Mouse (Mus musculus) thymus, adult 2 months (tissue): ENCODE measurements around the gene Ifit3b. TPM values are rescaled to one million over a fixed set of nuclear protein-coding genes. Genes with fewer than 3 reads are reported as not detected.

Experiments
- DNase-seq: peaks from one replicate; pipeline ENCODE4 v3.0.0; 2021
- H3K27ac ChIP-seq: fragments of 200-500 bp; 2 replicates; pipeline ENCODE4 v1.5.1; 2012; ENCODE audit warnings: low read length, control low read depth; ENCODE audit not compliant: control insufficient read depth, insufficient read depth
- H3K27me3 ChIP-seq: fragments of 200-500 bp; 2 replicates; pipeline ENCODE4 v1.6.1; 2012; ENCODE audit warnings: mild to moderate bottlenecking, low read length, moderate library complexity, mixed read lengths; ENCODE audit not compliant: control insufficient read depth, insufficient read depth
- H3K36me3 ChIP-seq: fragments of 200-500 bp; 2 replicates; pipeline ENCODE4 v1.6.1; 2012; ENCODE audit warnings: mild to moderate bottlenecking, low read length, moderate library complexity; ENCODE audit not compliant: control insufficient read depth, insufficient read depth
- H3K4me1 ChIP-seq: fragments of 200-500 bp; replicated peaks from 2 replicates; pipeline ENCODE4 v1.6.1; 2012; ENCODE audit warnings: low read length; ENCODE audit not compliant: control insufficient read depth, insufficient read depth
- H3K4me3 ChIP-seq: fragments of 200-500 bp; 2 replicates; pipeline ENCODE4 v1.5.1; 2012; ENCODE audit warnings: mild to moderate bottlenecking, low read length, control low read depth, moderate library complexity; ENCODE audit not compliant: control insufficient read depth, insufficient read depth
- CTCF ChIP-seq: fragments of 200-500 bp; IDR thresholded peaks from 2 replicates; pipeline ENCODE4 v1.5.1; 2012; ENCODE audit warnings: mild to moderate bottlenecking, control low read depth, low read length, moderate library complexity, borderline replicate concordance; ENCODE audit not compliant: control insufficient read depth, poor library complexity, insufficient read depth; ENCODE audit errors: extremely low read depth
- POLR2A ChIP-seq: fragments of 200-500 bp; IDR thresholded peaks from 2 replicates; pipeline ENCODE4 v1.6.1; 2012; ENCODE audit warnings: mild to moderate bottlenecking, low read length, control low read depth, moderate library complexity; ENCODE audit not compliant: control insufficient read depth, poor library complexity, insufficient read depth; ENCODE audit errors: extremely low read depth
- WGBS: fragments of 180-500 bp; shearing (Covaris S2); methylation state at CpG from one replicate; pipeline ENCODE4 v1.1.7; 2018; 5-methylcytosine and 5-hydroxymethylcytosine counted together
- polyA plus RNA-seq: library from polyadenylated mRNA; depleted of rRNA; stranded (reverse); fragments of >200 nt; gene quantifications from 2 replicates; pipeline ENCODE4 v1.2.3, GENCODE M21; 2012

Gene Ifit3b
- polyA plus RNA-seq, 1 experiment = 2.3 TPM

DNA sequence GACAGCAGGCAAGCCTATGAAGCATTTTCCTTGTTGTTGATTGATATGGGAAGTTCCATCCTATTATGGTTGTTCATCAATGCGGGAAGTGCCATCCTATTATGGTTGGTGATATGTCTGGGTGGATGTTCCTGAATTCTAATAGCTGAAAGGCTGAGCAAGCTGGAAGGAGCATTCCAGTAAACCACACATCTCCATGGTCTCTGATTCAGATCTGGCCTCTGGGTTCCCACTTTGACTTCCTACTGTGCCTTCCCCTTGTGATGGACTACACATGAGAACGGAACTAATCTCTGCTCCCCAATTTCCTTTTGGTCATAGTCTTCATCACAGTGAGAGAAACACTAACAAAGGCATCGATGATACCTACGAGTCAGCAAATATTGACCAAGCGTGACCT is 13.1 kb downstream of the Ifit3b start:
- Histone ChIP-seq H3K27me3 (no peaks in the 10 kb centered on the region), H3K36me3 (no peaks in the 10 kb centered on the region), H3K27ac (no peak overlapping the region), H3K4me3 (no peak overlapping the region), H3K4me1 (peaks cover 20% of the 10 kb centered on the region)
- WGBS = 94% methylated on average over 5 of the region's 5 CpGs
- no peak for DNase-seq
- no peak for TF ChIP-seq POLR2A
- no peak for TF ChIP-seq CTCF

DNA sequence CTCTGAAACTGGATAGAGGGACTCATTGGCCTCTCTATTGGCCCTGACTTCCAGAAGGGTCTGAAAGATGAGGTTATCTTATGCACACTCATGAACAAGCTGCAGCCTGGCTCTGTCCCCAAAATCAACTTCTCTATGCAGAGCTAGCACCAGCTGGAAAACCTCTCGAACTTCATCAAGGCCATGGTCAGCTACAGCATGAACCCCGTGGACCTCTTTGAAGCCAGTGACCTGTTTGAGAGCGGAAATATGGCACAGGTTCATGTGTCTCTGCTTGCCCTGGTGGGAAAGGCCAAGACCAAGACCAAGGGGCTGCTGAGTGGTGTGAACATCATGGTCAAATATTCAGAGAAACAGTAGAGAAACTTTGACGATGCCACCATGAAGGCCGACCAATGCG is 16.0 kb downstream of the Ifit3b start:
- Histone ChIP-seq H3K36me3 (no peaks in the 10 kb centered on the region), H3K4me3 (no peak overlapping the region), H3K4me1 (peaks cover 20% of the 10 kb centered on the region), H3K27ac (peak overlapping the region; percentile 58), H3K27me3 (no peaks in the 10 kb centered on the region)
- TF ChIP-seq CTCF (no peak), POLR2A (no peak)
- 98% methylated on average over 6 of the region's 6 CpGs for WGBS
- no peak for DNase-seq

GRCm38 (mm10) chr19:34624663-34625062 is 16.9 kb downstream of the Ifit3b start:
- no peak overlapping the region for H3K27ac ChIP-seq
- no peak overlapping the region for H3K4me3 ChIP-seq
- no peaks in the 10 kb centered on the region for H3K27me3 ChIP-seq
- no peak for DNase-seq
- WGBS = 54% methylated on average over 4 of the region's 4 CpGs
- no peaks in the 10 kb centered on the region for H3K36me3 ChIP-seq
- peaks cover 20% of the 10 kb centered on the region for H3K4me1 ChIP-seq
- TF ChIP-seq POLR2A = no peak
- no peak for TF ChIP-seq CTCF

- TF ChIP-seq CTCF (no peak), POLR2A (no peak)
- Histone ChIP-seq H3K4me1 (peaks cover 19% of the 10 kb centered on the region), H3K27me3 (no peaks in the 10 kb centered on the region), H3K4me3 (no peak overlapping the region), H3K27ac (no peak overlapping the region), H3K36me3 (no peaks in the 10 kb centered on the region)
- 93% methylated on average over 2 of the region's 2 CpGs for WGBS
- DNase-seq = no peak
Measured at GRCm38 (mm10) chr19:34627496-34627895, 19.7 kb downstream of the Ifit3b start.

DNA sequence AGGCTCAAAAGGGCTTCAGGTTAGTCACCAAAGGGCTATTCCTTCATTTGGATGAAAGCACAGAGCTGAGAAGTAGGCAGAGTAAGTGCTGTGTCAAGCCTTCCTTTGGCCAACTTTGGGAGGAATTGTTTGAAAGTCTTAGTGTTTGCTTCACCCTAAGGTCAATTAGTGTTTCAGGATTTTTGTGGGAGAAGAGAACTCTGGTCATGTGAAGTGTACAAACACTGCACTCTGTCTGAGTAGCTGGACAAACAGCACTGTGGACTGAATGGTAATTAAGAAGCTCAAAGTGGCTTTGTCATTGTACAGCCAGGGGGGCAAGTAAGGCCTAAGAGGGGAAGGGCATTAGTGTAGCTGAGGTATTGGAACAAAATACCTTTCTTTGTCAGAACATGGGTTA is 23.7 kb downstream of the Ifit3b start:
- no peak for DNase-seq
- TF ChIP-seq POLR2A = no peak
- TF ChIP-seq CTCF = no peak

GRCm38 (mm10) chr19:34633484-34633883 is 25.7 kb downstream of the Ifit3b start:
- Histone ChIP-seq H3K27ac (no peak overlapping the region), H3K27me3 (no peaks in the 10 kb centered on the region), H3K4me3 (no peak overlapping the region), H3K36me3 (no peaks in the 10 kb centered on the region), H3K4me1 (no peaks in the 10 kb centered on the region)
- WGBS = 42% methylated on average over 2 of the region's 2 CpGs
- DNase-seq = no peak
- TF ChIP-seq POLR2A (no peak), CTCF (no peak)

More for the DNA sequence above, 23.7 kb downstream of the Ifit3b start:
- Histone ChIP-seq H3K27ac (no peak overlapping the region), H3K4me1 (no peaks in the 10 kb centered on the region), H3K4me3 (no peak overlapping the region), H3K27me3 (no peaks in the 10 kb centered on the region), H3K36me3 (no peaks in the 10 kb centered on the region)

DNA sequence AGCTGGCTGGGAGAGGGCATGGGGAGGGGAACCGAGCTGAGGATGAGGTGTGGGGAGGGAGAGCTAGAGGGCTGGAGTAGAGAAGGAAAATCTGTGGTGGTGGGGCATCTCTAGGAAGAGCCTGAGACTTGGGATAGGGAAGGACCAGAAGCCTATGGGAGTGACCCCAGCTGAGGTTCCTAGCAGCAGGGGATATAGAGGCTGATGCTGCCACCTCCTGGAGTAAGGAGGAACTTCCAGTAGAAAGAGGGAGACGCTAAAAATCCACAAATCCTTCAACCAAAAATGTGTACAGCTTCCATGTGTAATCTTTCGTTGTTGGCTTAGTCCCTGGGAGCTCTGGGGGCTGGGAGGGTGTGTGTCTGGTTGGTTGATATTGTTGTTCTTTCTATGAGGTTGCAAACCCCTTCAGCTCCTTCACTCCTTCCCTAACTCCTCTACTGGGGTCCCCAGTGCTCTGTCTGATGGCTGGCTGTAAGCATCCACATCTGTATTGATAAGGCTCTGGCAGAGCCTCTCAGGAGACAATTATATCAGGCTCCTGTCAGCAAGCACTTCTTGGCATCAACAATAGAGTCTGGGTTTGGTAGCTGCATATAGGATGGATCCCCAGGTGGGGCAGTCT is 29.3 kb downstream of the Ifit3b start:
- H3K27me3 ChIP-seq = no peaks in the 10 kb centered on the region
- TF ChIP-seq CTCF (no peak), POLR2A (no peak)
- no peaks in the 10 kb centered on the region for H3K36me3 ChIP-seq
- WGBS = 29% methylated on average over 3 of the region's 3 CpGs
- peak; percentile 61 for DNase-seq
- H3K4me3 ChIP-seq = no peak overlapping the region
- H3K4me1 ChIP-seq = 0 out of 2 replicates have a peak, but pooled peaks cover 3% of the 10 kb centered on the region
- no peak overlapping the region for H3K27ac ChIP-seq
